Comparison of ENCODE assay signal across 21 mouse cellular contexts in the genomic region with DNA sequence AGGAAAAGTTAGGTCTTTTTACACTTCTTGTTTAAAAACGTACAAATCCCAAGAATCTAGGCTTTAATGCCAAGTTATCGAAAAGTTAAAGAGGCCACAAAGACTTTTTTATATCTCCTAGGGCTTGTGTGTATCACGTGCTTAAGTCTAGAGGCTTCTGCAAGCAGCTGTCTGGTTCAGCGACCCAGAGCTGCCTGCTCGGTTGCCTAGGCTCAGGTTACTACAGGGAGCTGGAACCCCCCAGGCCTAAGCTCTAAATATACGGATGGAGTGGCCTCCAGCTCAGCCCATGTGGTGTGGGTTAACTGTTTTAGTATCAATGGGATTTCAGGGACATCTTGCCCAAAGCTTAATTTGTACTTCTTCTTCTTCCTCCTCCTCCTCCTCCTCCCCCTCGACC. TPM values are rescaled to one million over a fixed set of nuclear protein-coding genes. Genes with fewer than 3 reads are reported as not detected.
A peak's percentile ranks its signal among the peaks of the same experiment; 100 is the strongest.
DNase-seq lines count a peak whose midpoint lies in the region; ATAC-seq lines count a peak whose summit lies in the region.
"Had no signal": no experiment of that assay in that cellular context is flagged by ENCODE, and none has a peak within 500 bp of the region (broad histone marks: within the 10 kb centered on the region; RNA-seq: fewer than 3 reads in every experiment).

No protein-coding gene starts in this region.

- no peak overlapping the region for H3K27ac ChIP-seq in kidney, embryonic 14.5 days (ENCODE audit: low read depth, low read length)
- H3K27ac ChIP-seq in embryonic facial prominence, embryonic 11.5 days (replicated peaks; ENCODE audit: low read depth, low read length): no peak overlapping the region
- H3K27ac ChIP-seq in limb, embryonic 13.5 days: no peak overlapping the region; the same call in 1 of the 2 replicates
- H3K27ac ChIP-seq: forebrain, embryonic 13.5 days; layer of hippocampus, adult 2 months; macrophage had no signal

- no peaks in the 10 kb centered on the region; the same call in 1 of the 2 replicates for H3K27me3 ChIP-seq in kidney, embryonic 14.5 days (ENCODE audit: control insufficient read depth, insufficient read depth, low read length)
- H3K27me3 ChIP-seq in embryonic facial prominence, embryonic 11.5 days (ENCODE audit: control insufficient read depth, insufficient read depth, low read length): no peaks in the 10 kb centered on the region
- peaks cover 21% of the 10 kb centered on the region for H3K27me3 ChIP-seq in limb, embryonic 13.5 days

- H3K4me2 ChIP-seq in kidney, embryonic 14.5 days (replicated peaks; ENCODE audit: low read depth, low read length): no peak overlapping the region
- H3K4me2 ChIP-seq in embryonic facial prominence, embryonic 11.5 days (ENCODE audit: low read depth, low read length): no peak overlapping the region
- H3K4me2 ChIP-seq in limb, embryonic 13.5 days (replicated peaks): no peak overlapping the region
- H3K4me2 ChIP-seq: forebrain, embryonic 13.5 days had no signal

- H3K4me3 ChIP-seq in kidney, embryonic 14.5 days (ENCODE audit: low read length): no peak overlapping the region
- H3K4me3 ChIP-seq in embryonic facial prominence, embryonic 11.5 days (ENCODE audit: low read depth, low read length): no peak overlapping the region
- no peak overlapping the region for H3K4me3 ChIP-seq in limb, embryonic 13.5 days
- H3K4me3 ChIP-seq: forebrain, embryonic 13.5 days; layer of hippocampus, adult 2 months had no signal

- 0 out of 2 replicates have a peak, but pooled peaks have one; percentile 77 for ATAC-seq in kidney, embryonic 14.5 days (ENCODE audit: low FRiP score, low TSS enrichment)
- ATAC-seq in embryonic facial prominence, embryonic 11.5 days (replicated peaks; ENCODE audit: insufficient number of reproducible peaks, low FRiP score, low TSS enrichment, low read depth): peak; percentile 72
- ATAC-seq in limb, embryonic 13.5 days (ENCODE audit: low FRiP score, low read depth): peak; percentile 81; the same call in 1 of the 2 replicates
- ATAC-seq: CD4-positive, CD25-positive, alpha-beta regulatory T cell, adult 4 months; forebrain, embryonic 13.5 days; hindbrain, embryonic 16.5 days had no signal

- 25% methylated on average over 7 of the region's 7 CpGs for WGBS in kidney, embryonic 14.5 days
- 25% methylated on average over 7 of the region's 7 CpGs for WGBS in embryonic facial prominence, embryonic 11.5 days
- 13% methylated on average over 7 of the region's 7 CpGs for WGBS in limb, embryonic 13.5 days

- no peaks in the 10 kb centered on the region for H3K36me3 ChIP-seq in kidney, embryonic 14.5 days (ENCODE audit: control insufficient read depth, insufficient read depth, low read length)
- H3K36me3 ChIP-seq in embryonic facial prominence, embryonic 11.5 days (replicated peaks; ENCODE audit: control insufficient read depth, insufficient read depth, low read depth, low read length): no peaks in the 10 kb centered on the region
- H3K36me3 ChIP-seq in limb, embryonic 13.5 days: no peaks in the 10 kb centered on the region

- H3K9me3 ChIP-seq in kidney, embryonic 14.5 days (ENCODE audit: control insufficient read depth, low read length): no peaks in the 10 kb centered on the region
- no peaks in the 10 kb centered on the region for H3K9me3 ChIP-seq in embryonic facial prominence, embryonic 11.5 days (replicated peaks; ENCODE audit: control insufficient read depth, low read length)
- H3K9me3 ChIP-seq in limb, embryonic 13.5 days: no peaks in the 10 kb centered on the region
- H3K9me3 ChIP-seq: forebrain, embryonic 13.5 days had no signal

- H3K4me1 ChIP-seq in kidney, embryonic 14.5 days (ENCODE audit: control insufficient read depth, insufficient read depth, low read length): peaks cover 16% of the 10 kb centered on the region
- no peaks in the 10 kb centered on the region for H3K4me1 ChIP-seq in embryonic facial prominence, embryonic 11.5 days (ENCODE audit: control insufficient read depth, insufficient read depth, low read length)
- H3K4me1 ChIP-seq in limb, embryonic 13.5 days: peaks cover 32% of the 10 kb centered on the region

- H3K9ac ChIP-seq in kidney, embryonic 14.5 days (ENCODE audit: low read depth, low read length): no peak overlapping the region; the same call in 1 of the 2 replicates
- no peak overlapping the region for H3K9ac ChIP-seq in embryonic facial prominence, embryonic 11.5 days (replicated peaks; ENCODE audit: low read length)
- H3K9ac ChIP-seq in limb, embryonic 13.5 days: no peak overlapping the region
- H3K9ac ChIP-seq: forebrain, embryonic 13.5 days had no signal

- peak; percentile 65 for DNase-seq in embryo, embryonic 10 days (ENCODE audit: low spot score)
- no peak for DNase-seq in embryo, embryonic 9.5 days (ENCODE audit: extremely low spot score)
- DNase-seq in kidney, adult 8-10 months: no peak
- DNase-seq in embryonic facial prominence, embryonic 11.5 days (ENCODE audit: low spot score): peak; percentile 74
- no peak for DNase-seq in lung, postnatal 4 days
- no peak for DNase-seq in adrenal gland, postnatal 25 days
- DNase-seq: cerebellum, adult 11-12 months; cerebellum, postnatal 36 days; heart, postnatal 36 days; kidney, adult 18-20 months; lung, adult 2 months; midbrain, embryonic 14.5 days; spleen, adult 18-20 months; thymus, adult 18-20 months had no signal

RNA-seq across cellular contexts. Expression of a gene that starts 9.7 kb away (rescaled TPM):
- 3.9 TPM in 2 replicates for polyA plus RNA-seq in kidney, embryonic 14.5 days (2014; fragmentation: Nextera tagmentation; extraction: Ambion mirVana)
- polyA plus RNA-seq in embryonic facial prominence, embryonic 11.5 days (2014; fragmentation: Nextera tagmentation; extraction: Ambion mirVana): 6.0 and 7.3 TPM in 2 replicates
- 3.5 and 3.7 TPM in 2 replicates for polyA plus RNA-seq in limb, embryonic 13.5 days (2015; fragmentation: Nextera tagmentation; extraction: Ambion mirVana)
- total RNA-seq in adrenal gland, postnatal 25 days (2021): 18.0 and 18.8 TPM in 2 replicates

RNA-seq across cellular contexts. Expression of a gene that starts 49.5 kb away (rescaled TPM):
- 81.5 and 88.8 TPM in 2 replicates for polyA plus RNA-seq in kidney, embryonic 14.5 days (2014; fragmentation: Nextera tagmentation; extraction: Ambion mirVana)
- polyA plus RNA-seq in embryonic facial prominence, embryonic 11.5 days (2014; fragmentation: Nextera tagmentation; extraction: Ambion mirVana): 84.3 and 85.7 TPM in 2 replicates
- 101 and 104 TPM in 2 replicates for polyA plus RNA-seq in limb, embryonic 13.5 days (2015; fragmentation: Nextera tagmentation; extraction: Ambion mirVana)
- 136 and 143 TPM in 2 replicates for total RNA-seq in adrenal gland, postnatal 25 days (2021)

Comparison
In these comparisons a context has a peak if more than half of its experiments do, and no peak if none do; other contexts are left out.
1. DNase-seq: peak in embryo, embryonic 10 days (single experiment) and embryonic facial prominence, embryonic 11.5 days (single experiment); none in embryo, embryonic 9.5 days (single experiment), kidney, adult 8-10 months (0 of 2), lung, postnatal 4 days (0 of 2) and adrenal gland, postnatal 25 days (single experiment).
2. Peak in every context shown above with its lines, with median percentiles within 50 percentile points of each other: ATAC-seq.